Mouse (Mus musculus): ENCODE measurements around the gene St6galnac3.
A peak's percentile ranks its signal among the peaks of the same experiment; 100 is the strongest.

Gene St6galnac3

GRCm38 (mm10) chr3:153690553-153690952 lies 34.4 kb downstream of the St6galnac3 start:
- peak; percentile 40 for DNase-seq (ENCODE audit: low spot score)

- DNase-seq (ENCODE audit: low spot score), result peak; percentile 56
Observed at GRCm38 (mm10) chr3:153689793-153690291, 35.1 kb downstream of the St6galnac3 start.

GRCm38 (mm10) chr3:153687896-153688295 lies 37.1 kb downstream of the St6galnac3 start:
- DNase-seq (ENCODE audit: low spot score), result no peak

GRCm38 (mm10) chr3:153684909-153685308 lies 40.1 kb downstream of the St6galnac3 start:
- DNase-seq (ENCODE audit: low spot score), result no peak

GRCm38 (mm10) chr3:153682303-153682702 lies 42.7 kb downstream of the St6galnac3 start:
- no peak for DNase-seq (ENCODE audit: low spot score)

- no peak for DNase-seq (ENCODE audit: low spot score)
Observed at GRCm38 (mm10) chr3:153681720-153682119, 43.3 kb downstream of the St6galnac3 start.

- no peak for DNase-seq (ENCODE audit: low spot score)
Observed at GRCm38 (mm10) chr3:153675832-153676231, 49.1 kb downstream of the St6galnac3 start.

- peak; percentile 38 for DNase-seq (ENCODE audit: low spot score)
Observed at GRCm38 (mm10) chr3:153675073-153675472, 49.9 kb downstream of the St6galnac3 start.

GRCm38 (mm10) chr3:153674359-153674758 lies 50.6 kb downstream of the St6galnac3 start:
- DNase-seq (ENCODE audit: low spot score), result no peak

- no peak for DNase-seq (ENCODE audit: low spot score)
Observed at GRCm38 (mm10) chr3:153673451-153673850, 51.5 kb downstream of the St6galnac3 start.

- no peak for DNase-seq (ENCODE audit: low spot score)
Observed at GRCm38 (mm10) chr3:153670953-153671674, 53.9 kb downstream of the St6galnac3 start.

GRCm38 (mm10) chr3:153669737-153670435 lies 55.1 kb downstream of the St6galnac3 start:
- DNase-seq (ENCODE audit: low spot score), result peak; percentile 66

GRCm38 (mm10) chr3:153669329-153669728 lies 55.6 kb downstream of the St6galnac3 start:
- DNase-seq (ENCODE audit: low spot score), result no peak

- DNase-seq (ENCODE audit: low spot score), result peak; percentile 60
Observed at GRCm38 (mm10) chr3:153668447-153669290, 56.3 kb downstream of the St6galnac3 start.

- no peak for DNase-seq (ENCODE audit: low spot score)
Observed at GRCm38 (mm10) chr3:153664696-153665095, 60.3 kb downstream of the St6galnac3 start.

GRCm38 (mm10) chr3:153663841-153664427 lies 61.0 kb downstream of the St6galnac3 start:
- no peak for DNase-seq (ENCODE audit: low spot score)

GRCm38 (mm10) chr3:153662796-153663195 lies 62.2 kb downstream of the St6galnac3 start:
- no peak for DNase-seq (ENCODE audit: low spot score)

- no peak for DNase-seq (ENCODE audit: low spot score)
Observed at GRCm38 (mm10) chr3:153661927-153662326, 63.0 kb downstream of the St6galnac3 start.

GRCm38 (mm10) chr3:153659575-153660168 lies 65.3 kb downstream of the St6galnac3 start:
- no peak for DNase-seq (ENCODE audit: low spot score)

- peak; percentile 28 for DNase-seq (ENCODE audit: low spot score)
Observed at GRCm38 (mm10) chr3:153658051-153658777, 66.8 kb downstream of the St6galnac3 start.

- peak; percentile 35 for DNase-seq (ENCODE audit: low spot score)
Observed at GRCm38 (mm10) chr3:153655071-153655470, 69.9 kb downstream of the St6galnac3 start.
